Mouse (Mus musculus): ENCODE results near the gene Nkap.
"Not testable (repeated sequence)": the region's sequence is repeated elsewhere in the genome, so short reads cannot be mapped to it uniquely, and the experiment has no call there.

The Nkap gene

GRCm38 (mm10) chrX:37144954-37145353 lies 18.4 kb downstream of the Nkap start:
- peak; percentile 20 for DNase-seq (ENCODE audit: extremely low read depth, insufficient read length, low spot score)

GRCm38 (mm10) chrX:37157839-37158238 lies 31.2 kb downstream of the Nkap start:
- no peak for DNase-seq (ENCODE audit: extremely low read depth, insufficient read length, low spot score)

GRCm38 (mm10) chrX:37161169-37161568 lies 34.6 kb downstream of the Nkap start:
- DNase-seq (ENCODE audit: extremely low read depth, insufficient read length, low spot score), result no peak

- no peak for DNase-seq (ENCODE audit: extremely low read depth, insufficient read length, low spot score)
Observed at GRCm38 (mm10) chrX:37163115-37163514, 36.5 kb downstream of the Nkap start.

GRCm38 (mm10) chrX:37167085-37167484 lies 40.5 kb downstream of the Nkap start:
- no peak for DNase-seq (ENCODE audit: extremely low read depth, insufficient read length, low spot score)

- DNase-seq (ENCODE audit: extremely low read depth, insufficient read length, low spot score), result no peak
Observed at GRCm38 (mm10) chrX:37168742-37169141, 42.1 kb downstream of the Nkap start, which contains the start of gene Akap14. TSS of gene Akap14 (minus strand) at chrX:37168842.

- not testable (repeated sequence) for DNase-seq (ENCODE audit: extremely low read depth, insufficient read length, low spot score)
Observed at GRCm38 (mm10) chrX:37184401-37184800, 57.8 kb downstream of the Nkap start.

GRCm38 (mm10) chrX:37190755-37191104 lies 64.1 kb downstream of the Nkap start:
- DNase-seq (ENCODE audit: extremely low read depth, insufficient read length, low spot score), result no peak

GRCm38 (mm10) chrX:37191105-37191743 lies 64.6 kb downstream of the Nkap start, which contains the start of the genes Ndufa1 and Rnf113a1:
TSS of gene Ndufa1 (minus strand) at chrX:37191163.
TSS of gene Rnf113a1 (plus strand) at chrX:37191245.
- DNase-seq (ENCODE audit: extremely low read depth, insufficient read length, low spot score), result peak; percentile 86

- DNase-seq (ENCODE audit: extremely low read depth, insufficient read length, low spot score), result no peak
Observed at GRCm38 (mm10) chrX:37191744-37192379, 65.3 kb downstream of the Nkap start.

- DNase-seq (ENCODE audit: extremely low read depth, insufficient read length, low spot score), result no peak
Observed at GRCm38 (mm10) chrX:37198676-37199075, 72.1 kb downstream of the Nkap start.

Data from 3134 (cell line).